Mouse (Mus musculus) lung, embryonic 14.5 days (tissue): ENCODE measurements around the gene Thbs3. TPM values are rescaled to one million over a fixed set of nuclear protein-coding genes. Genes with fewer than 3 reads are reported as not detected.
"Not testable (repeated sequence)": the region's sequence is repeated elsewhere in the genome, so short reads cannot be mapped to it uniquely, and the experiment has no call there.

Source experiments
- ATAC-seq: fragments of 200-750 bp; cut with Nextera tagmentation; 2 replicates; pipeline ENCODE4 v1.8.0; 2017; ENCODE audit warnings: mild to moderate bottlenecking, moderate TSS enrichment, moderate library complexity; ENCODE audit not compliant: insufficient read depth
- DNase-seq: peaks from one replicate; pipeline ENCODE4 v3.0.0-alpha.2; 2015
- H3K27ac ChIP-seq: fragments of 300-500 bp; sonication (generic); 2 replicates; pipeline ENCODE4 v1.5.1; 2014; ENCODE audit warnings: low read depth, mild to moderate bottlenecking, moderate library complexity
- H3K27me3 ChIP-seq: fragments of 300-500 bp; sonication (generic); 2 replicates; pipeline ENCODE4 v1.6.1; 2014; ENCODE audit warnings: low read length, control low read depth; ENCODE audit not compliant: insufficient read depth
- H3K36me3 ChIP-seq: fragments of 300-500 bp; sonication (generic); 2 replicates; pipeline ENCODE4 v1.6.1; 2014; ENCODE audit warnings: control low read depth; ENCODE audit not compliant: insufficient read depth
- H3K4me1 ChIP-seq: fragments of 300-500 bp; sonication (generic); 2 replicates; pipeline ENCODE4 v1.6.1; 2014; ENCODE audit warnings: antibody characterized with exemption, control low read depth; ENCODE audit not compliant: insufficient read depth
- H3K4me2 ChIP-seq: fragments of 300-500 bp; sonication (generic); 2 replicates; pipeline ENCODE4 v1.6.1; 2014; ENCODE audit warnings: mild to moderate bottlenecking
- H3K4me3 ChIP-seq: fragments of 300-500 bp; sonication (generic); 2 replicates; pipeline ENCODE4 v1.5.1; 2014; ENCODE audit warnings: low read depth, low read length
- H3K9ac ChIP-seq: fragments of 300-500 bp; sonication (generic); 2 replicates; pipeline ENCODE4 v1.6.1; 2014
- H3K9me3 ChIP-seq: fragments of 300-500 bp; sonication (generic); 2 replicates; pipeline ENCODE4 v1.6.1; 2016; ENCODE audit warnings: low read depth, low read length, control low read depth
- CTCF ChIP-seq: IDR thresholded peaks from 2 replicates; pipeline ENCODE4 v1.5.1; 2016; ENCODE audit warnings: antibody characterized with exemption, low read depth
- WGBS: fragments of 180-500 bp; shearing (Covaris S2); extraction: QIAGEN DNeasy Blood & Tissue Kit; methylation state at CpG from one replicate; pipeline ENCODE4 v1.1.7; 2014; 5-methylcytosine and 5-hydroxymethylcytosine counted together
- polyA plus RNA-seq: library from polyadenylated mRNA; unstranded; fragments of >200 nt; fragmentation: Nextera tagmentation; extraction: Ambion mirVana; gene quantifications from 2 replicates; pipeline ENCODE4 v1.2.1, GENCODE M21; 2014

Thbs3 gene
- polyA plus RNA-seq, 1 experiment from 2014 or later: 39.9 TPM

DNA sequence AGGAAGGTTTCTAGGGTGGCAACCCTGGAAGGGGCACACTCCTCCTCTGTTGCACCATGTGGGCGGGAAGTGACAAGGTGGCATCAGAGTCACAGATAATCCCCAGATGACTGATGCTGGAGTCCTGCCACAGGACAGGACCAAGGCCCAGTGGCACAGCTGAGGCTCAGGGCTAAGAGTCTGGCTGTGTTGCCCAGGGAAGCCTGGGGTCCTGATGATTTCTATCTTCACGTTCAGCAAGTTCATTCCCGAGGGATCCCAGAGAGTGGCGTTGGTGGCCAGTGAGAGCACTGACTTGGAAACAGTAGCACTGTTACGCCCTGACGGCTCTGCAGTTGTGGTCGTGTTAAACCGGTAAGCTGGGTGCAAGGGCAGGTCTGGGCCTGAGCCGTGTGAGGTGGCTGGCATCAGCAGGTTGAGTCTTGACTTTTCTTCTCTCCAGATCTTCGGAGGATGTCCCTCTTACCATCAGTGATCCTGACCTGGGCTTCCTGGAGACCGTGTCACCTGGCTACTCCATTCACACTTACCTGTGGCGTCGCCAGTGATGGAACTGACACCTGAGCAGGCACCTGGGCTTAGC is 6.8 kb upstream of the Thbs3 start:
- WGBS: 88% methylated on average over 13 of the region's 13 CpGs
- Histone ChIP-seq H3K4me2 (no peak overlapping the region), H3K36me3 (peaks cover 65% of the 10 kb centered on the region), H3K9ac (no peak overlapping the region), H3K4me1 (peaks cover 7% of the 10 kb centered on the region; the same call in 1 of the 2 replicates), H3K4me3 (no peak overlapping the region), H3K9me3 (no peaks in the 10 kb centered on the region), H3K27ac (no peak overlapping the region), H3K27me3 (no peaks in the 10 kb centered on the region)
- ATAC-seq: no peak
- DNase-seq: no peak
- TF ChIP-seq CTCF: no peak

DNA sequence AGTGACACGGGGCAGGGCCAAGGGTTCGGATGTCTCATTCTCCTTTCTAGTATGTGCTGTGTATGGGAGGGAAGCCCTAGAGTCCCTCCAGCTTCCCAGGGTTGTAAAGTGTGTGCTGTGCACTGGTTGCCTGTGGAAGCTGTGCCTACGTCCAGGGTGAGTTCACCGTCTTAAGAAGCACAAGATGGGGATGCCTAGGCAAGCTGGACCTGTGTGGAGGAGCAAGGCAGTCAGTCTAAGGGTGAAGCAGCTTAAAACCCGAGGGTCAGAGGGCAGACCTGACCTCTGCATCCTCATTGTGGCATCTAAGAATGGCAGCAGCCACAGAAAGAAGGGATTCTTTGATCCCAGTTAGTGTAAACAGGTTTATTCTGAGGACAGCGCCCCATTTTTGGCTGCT is 6.2 kb upstream of the Thbs3 start:
- DNase-seq: no peak
- no peaks in the 10 kb centered on the region for H3K9me3 ChIP-seq
- TF ChIP-seq CTCF: no peak
- no peak overlapping the region for H3K4me2 ChIP-seq
- no peak overlapping the region for H3K4me3 ChIP-seq
- H3K27me3 ChIP-seq: no peaks in the 10 kb centered on the region
- H3K4me1 ChIP-seq: 0 out of 2 replicates have a peak, but pooled peaks cover 4% of the 10 kb centered on the region
- WGBS: 82% methylated on average over 6 of the region's 6 CpGs
- no peak overlapping the region for H3K27ac ChIP-seq
- no peak overlapping the region for H3K9ac ChIP-seq
- peaks cover 65% of the 10 kb centered on the region for H3K36me3 ChIP-seq
- no peak for ATAC-seq

DNA sequence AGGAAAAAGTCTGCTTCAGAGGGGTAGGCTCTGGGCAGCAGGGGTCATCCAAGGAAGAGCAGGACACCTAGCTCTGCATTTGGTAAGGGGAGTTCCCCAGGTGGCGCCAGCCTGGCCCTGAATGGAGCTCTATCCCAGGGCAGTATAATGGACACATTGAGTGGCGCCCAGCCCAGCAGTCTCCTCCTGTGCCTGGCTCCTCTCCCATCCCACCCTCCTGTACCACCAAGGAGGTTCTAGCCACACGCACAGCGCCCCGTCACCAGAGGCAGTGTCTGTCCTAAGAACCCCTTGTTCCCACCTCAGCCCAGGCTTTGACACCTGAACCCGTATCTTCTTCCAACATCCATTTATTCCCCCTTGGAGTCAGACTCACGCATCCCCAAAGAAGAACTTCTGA is 5.2 kb upstream of the Thbs3 start:
- ATAC-seq (no peak), DNase-seq (no peak)
- no peak for TF ChIP-seq CTCF
- H3K27me3 ChIP-seq: no peaks in the 10 kb centered on the region
- H3K4me1 ChIP-seq: 0 out of 2 replicates have a peak, but pooled peaks cover 4% of the 10 kb centered on the region
- no peak overlapping the region for H3K4me3 ChIP-seq
- no peaks in the 10 kb centered on the region for H3K9me3 ChIP-seq
- H3K27ac ChIP-seq: no peak overlapping the region
- 90% methylated on average over 7 of the region's 7 CpGs for WGBS
- H3K36me3 ChIP-seq: peaks cover 65% of the 10 kb centered on the region
- H3K4me2 ChIP-seq: no peak overlapping the region
- no peak overlapping the region for H3K9ac ChIP-seq

DNA sequence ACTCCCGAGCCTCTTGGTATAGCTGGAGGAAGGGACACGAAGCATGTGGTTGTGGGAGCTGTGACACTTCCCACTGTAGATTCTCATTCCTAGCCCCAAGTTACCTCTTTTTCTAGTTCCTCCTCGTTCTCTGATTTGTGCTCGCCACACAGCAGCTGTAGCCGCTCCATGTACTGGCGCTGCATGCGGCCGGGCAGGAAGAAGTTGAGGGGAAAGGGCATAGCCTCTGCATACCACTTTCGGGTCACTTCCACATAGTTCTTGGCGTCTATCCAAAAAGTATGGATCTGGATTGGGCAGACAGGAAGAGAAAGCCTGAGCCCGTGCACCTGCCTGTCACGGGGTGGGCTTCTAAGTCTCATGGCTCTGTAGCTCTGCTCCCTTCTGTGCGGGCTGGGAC is 4.8 kb upstream of the Thbs3 start:
- DNase-seq (peak; percentile 27), ATAC-seq (no peak)
- TF ChIP-seq CTCF: no peak
- no peak overlapping the region for H3K4me3 ChIP-seq
- 73% methylated on average over 13 of the region's 13 CpGs for WGBS
- H3K4me1 ChIP-seq: peaks cover 5% of the 10 kb centered on the region
- H3K27ac ChIP-seq: no peak overlapping the region
- peaks cover 65% of the 10 kb centered on the region for H3K36me3 ChIP-seq
- no peaks in the 10 kb centered on the region for H3K27me3 ChIP-seq
- H3K4me2 ChIP-seq: no peak overlapping the region
- H3K9me3 ChIP-seq: no peaks in the 10 kb centered on the region
- no peak overlapping the region for H3K9ac ChIP-seq

DNA sequence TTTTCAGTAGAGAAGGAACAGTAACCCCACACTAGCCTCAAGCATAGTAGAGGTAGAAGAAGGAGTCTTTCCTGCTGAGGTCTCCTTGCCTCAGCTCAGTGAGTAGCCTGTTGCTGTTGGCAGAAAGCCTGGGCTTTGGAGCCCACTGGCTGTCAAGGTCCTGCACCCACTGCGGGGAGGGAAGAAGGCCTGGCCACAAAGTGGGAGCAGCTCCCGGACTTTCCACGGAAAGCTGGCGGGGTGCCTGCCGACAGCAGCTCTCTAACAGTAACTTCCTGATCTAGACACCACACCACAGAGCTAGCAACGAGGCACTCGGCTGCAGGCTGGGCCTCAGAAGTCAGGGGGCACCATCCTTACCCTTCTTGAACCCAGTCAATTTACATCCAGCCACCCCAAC is 4.2 kb upstream of the Thbs3 start:
- 73% methylated on average over 7 of the region's 7 CpGs for WGBS

DNA sequence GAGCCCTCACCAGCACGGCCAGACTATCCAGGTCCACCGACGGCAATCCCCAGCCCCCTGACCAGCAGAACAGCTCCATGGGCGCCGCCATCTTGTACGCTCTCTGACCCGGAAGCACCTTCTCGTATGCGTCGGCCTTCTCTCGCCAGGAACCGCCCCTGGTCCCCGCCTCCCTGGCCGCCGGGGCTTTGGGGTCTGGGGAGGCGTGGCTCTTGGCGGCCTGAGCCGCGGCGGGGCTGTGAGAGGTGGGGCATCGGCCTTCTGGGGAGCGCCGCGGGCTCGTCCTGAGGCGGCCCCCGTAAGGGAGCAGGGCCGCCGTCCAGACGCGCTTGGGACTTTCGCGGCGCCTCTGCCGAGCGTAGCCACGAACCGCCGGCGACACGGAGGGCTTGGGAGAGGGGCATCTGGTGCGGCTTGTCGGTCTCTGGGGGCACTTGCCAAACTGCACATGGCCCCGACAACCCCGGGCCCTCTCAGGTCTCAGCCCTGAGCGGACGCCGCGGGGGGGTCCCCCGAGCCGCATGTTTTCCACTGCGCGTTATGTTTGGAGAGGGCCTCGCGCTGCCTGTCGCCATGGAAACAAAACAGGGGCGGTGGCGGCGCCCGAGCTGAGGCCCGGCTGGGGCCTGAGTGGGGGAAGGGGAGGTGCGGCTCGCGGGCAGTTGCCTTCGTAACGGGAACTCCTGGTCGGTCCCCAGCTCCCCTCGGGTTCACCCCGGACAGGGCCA is 1.0 kb upstream of the Thbs3 start:
- peak; percentile 98 for DNase-seq
- ATAC-seq: peak; percentile 89
- H3K36me3 ChIP-seq: peaks cover 27% of the 10 kb centered on the region
- peak overlapping the region; percentile 98 for H3K27ac ChIP-seq
- no peaks in the 10 kb centered on the region for H3K9me3 ChIP-seq
- peak overlapping the region; percentile 72 for H3K9ac ChIP-seq
- H3K27me3 ChIP-seq: no peaks in the 10 kb centered on the region
- peak overlapping the region; percentile 77 for H3K4me3 ChIP-seq
- H3K4me2 ChIP-seq: peak overlapping the region; percentile 90
- H3K4me1 ChIP-seq: peaks cover 16% of the 10 kb centered on the region
- under 1% methylated on average over 69 of the region's 69 CpGs for WGBS
- no peak for TF ChIP-seq CTCF

More for the DNA sequence above, 4.2 kb upstream of the Thbs3 start:
- DNase-seq (no peak), ATAC-seq (no peak)
- Histone ChIP-seq H3K4me2 (no peak overlapping the region), H3K27ac (no peak overlapping the region), H3K9ac (no peak overlapping the region), H3K27me3 (no peaks in the 10 kb centered on the region), H3K4me1 (peaks cover 10% of the 10 kb centered on the region), H3K9me3 (no peaks in the 10 kb centered on the region), H3K4me3 (no peak overlapping the region), H3K36me3 (peaks cover 60% of the 10 kb centered on the region)
- TF ChIP-seq CTCF: no peak

DNA sequence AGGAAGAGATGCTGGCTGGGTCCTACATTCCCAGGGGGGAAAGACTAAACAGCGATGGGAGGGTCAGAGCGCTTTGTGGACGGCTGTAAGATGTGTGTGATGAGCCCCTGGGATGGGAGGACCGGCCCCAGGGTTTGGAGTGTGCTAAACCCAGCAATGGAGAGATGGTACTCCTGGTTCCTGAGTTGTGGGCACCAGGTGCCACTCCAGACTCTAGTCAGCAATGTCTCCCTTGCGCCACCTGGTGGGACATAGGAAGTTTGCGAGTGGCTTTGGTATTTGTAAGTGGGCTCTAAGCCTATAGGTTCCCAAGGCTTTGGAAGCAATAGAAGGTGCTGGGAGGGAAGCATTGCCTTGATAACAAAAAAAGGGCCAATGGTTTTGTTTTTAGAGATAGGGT is 873 bp downstream of the Thbs3 start:
- Histone ChIP-seq H3K27ac (no peak overlapping the region), H3K27me3 (no peaks in the 10 kb centered on the region), H3K9me3 (no peaks in the 10 kb centered on the region), H3K9ac (peak overlapping the region; percentile 72; the same call in 1 of the 2 replicates), H3K4me2 (peak overlapping the region; percentile 90), H3K4me1 (peaks cover 20% of the 10 kb centered on the region), H3K36me3 (peaks cover 9% of the 10 kb centered on the region; the same call in 1 of the 2 replicates), H3K4me3 (peak overlapping the region; percentile 77)
- DNase-seq (peak; percentile 96), ATAC-seq (peak; percentile 13)
- under 1% methylated on average over 6 of the region's 6 CpGs for WGBS
- TF ChIP-seq CTCF: peak; percentile 96

DNA sequence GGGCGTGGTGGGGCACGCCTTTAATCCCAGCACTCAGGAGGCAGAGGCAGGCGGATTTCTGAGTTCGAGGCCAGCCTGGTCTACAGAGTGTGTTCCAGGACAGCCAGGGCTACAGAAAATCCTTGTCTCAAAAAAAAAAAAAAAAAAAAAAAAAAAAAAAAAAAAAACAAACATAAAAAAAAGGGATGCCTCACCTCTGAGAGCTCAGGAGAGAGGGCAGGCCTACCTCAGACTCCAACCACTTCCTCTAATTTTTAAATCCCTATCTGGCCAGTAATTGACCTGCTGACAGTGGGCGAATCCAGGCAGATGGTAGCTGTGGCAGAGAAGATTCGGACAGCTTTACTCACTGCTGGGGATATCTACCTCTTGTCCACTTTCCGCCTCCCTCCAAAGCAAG is 1.4 kb downstream of the Thbs3 start:
- H3K36me3 ChIP-seq, ATAC-seq, H3K9me3 ChIP-seq, H3K4me3 ChIP-seq, H3K27me3 ChIP-seq, DNase-seq, H3K27ac ChIP-seq, H3K9ac ChIP-seq: not testable (repeated sequence)
- H3K4me1 ChIP-seq: peaks cover 20% of the 10 kb centered on the region
- H3K4me2 ChIP-seq: peak overlapping the region; percentile 90
- WGBS: 73% methylated on average over 7 of the region's 7 CpGs
